8 mouse cellular contexts compared by ENCODE assay signal in the genomic region with DNA sequence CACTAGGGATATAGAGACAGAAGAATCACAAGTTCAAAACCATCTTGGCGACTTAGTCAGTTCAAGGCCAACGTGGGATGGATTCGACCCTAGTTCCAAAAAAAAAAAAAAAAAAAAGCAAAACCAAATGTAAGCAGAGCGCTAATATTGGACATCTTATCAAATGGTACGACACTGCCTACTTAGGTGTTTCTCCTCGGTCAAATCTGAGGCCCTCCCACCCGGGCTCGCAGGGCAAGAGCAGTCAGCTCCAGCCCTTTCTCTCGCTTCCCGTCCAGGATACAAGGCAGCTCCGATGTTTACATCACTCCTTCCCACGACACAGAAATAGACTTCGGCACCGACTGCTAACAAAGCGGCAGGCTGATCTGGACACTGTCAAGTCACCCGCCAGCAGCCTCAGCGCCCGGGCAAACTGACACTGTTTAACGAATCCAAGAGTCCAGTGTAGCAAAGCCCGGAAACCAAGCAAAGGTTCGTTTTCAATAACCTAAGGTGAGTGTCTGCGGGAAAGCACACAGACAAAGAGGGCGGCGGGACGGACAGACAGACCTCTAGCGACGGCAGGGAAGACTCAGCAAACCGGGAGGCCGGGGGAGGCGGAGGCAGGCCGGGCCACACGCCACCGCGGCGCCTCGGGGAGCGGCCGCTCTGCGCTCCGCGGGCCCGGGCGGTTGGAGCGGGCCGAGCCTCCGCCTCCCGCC. TPM values are rescaled to one million over a fixed set of nuclear protein-coding genes. Genes with fewer than 3 reads are reported as not detected.
DNase-seq lines count a peak whose midpoint lies in the region; ATAC-seq and TF ChIP-seq lines count a peak whose summit lies in the region.

No protein-coding gene starts in this region.

- no peaks in the 10 kb centered on the region for H3K9me3 ChIP-seq in intestine, postnatal 0 days (ENCODE audit: control insufficient read depth)
- no peaks in the 10 kb centered on the region for H3K9me3 ChIP-seq in neural tube, embryonic 12.5 days

- peak overlapping the region; percentile 70 for H3K4me2 ChIP-seq in intestine, postnatal 0 days (replicated peaks; ENCODE audit: low read depth)
- peak overlapping the region; percentile 68 for H3K4me2 ChIP-seq in neural tube, embryonic 12.5 days (replicated peaks)

- peak overlapping the region; percentile 86 for H3K9ac ChIP-seq in intestine, postnatal 0 days (ENCODE audit: low read depth, low read length)
- H3K9ac ChIP-seq in neural tube, embryonic 12.5 days = peak overlapping the region; percentile 88

- TF ChIP-seq POLR2A in lung, adult 2 months (IDR thresholded peaks at IDR 0.05; ENCODE audit: borderline replicate concordance, extremely low read depth, low read depth, low read length) = no peak

- no peaks in the 10 kb centered on the region for H3K27me3 ChIP-seq in intestine, postnatal 0 days (replicated peaks; ENCODE audit: control insufficient read depth, insufficient read depth, low read length)
- no peaks in the 10 kb centered on the region for H3K27me3 ChIP-seq in neural tube, embryonic 12.5 days (replicated peaks)

- H3K4me3 ChIP-seq in brown adipose tissue, adult 24 weeks (ENCODE audit: insufficient read depth, low read depth, low read length) = peak overlapping the region; percentile 89
- peak overlapping the region; percentile 78 for H3K4me3 ChIP-seq in intestine, postnatal 0 days (ENCODE audit: low read depth, low read length)
- peak overlapping the region; percentile 87 for H3K4me3 ChIP-seq in lung, adult 2 months (replicated peaks; ENCODE audit: extremely low read depth, low read depth, low read length)
- peak overlapping the region; percentile 84 for H3K4me3 ChIP-seq in neural tube, embryonic 12.5 days

- no peak for TF ChIP-seq CTCF in intestine, postnatal 0 days (IDR thresholded peaks at IDR 0.05; ENCODE audit: low read depth)
- TF ChIP-seq CTCF in lung, adult 2 months (IDR thresholded peaks at IDR 0.05; ENCODE audit: insufficient read depth, low read length) = no peak

- H3K27ac ChIP-seq in brown adipose tissue, adult 24 weeks (replicated peaks; ENCODE audit: low read depth, low read length) = peak overlapping the region; percentile 90
- peak overlapping the region; percentile 98 for H3K27ac ChIP-seq in intestine, postnatal 0 days (ENCODE audit: low read depth, low read length)
- H3K27ac ChIP-seq in neural tube, embryonic 12.5 days = peak overlapping the region; percentile 76

- peaks cover 6% of the 10 kb centered on the region for H3K4me1 ChIP-seq in brown adipose tissue, adult 24 weeks (ENCODE audit: control insufficient read depth, insufficient read depth, insufficient read length, low read length)
- H3K4me1 ChIP-seq in intestine, postnatal 0 days (replicated peaks; ENCODE audit: control insufficient read depth, insufficient read depth, low read length) = 0 out of 2 replicates have a peak, but pooled peaks cover 3% of the 10 kb centered on the region
- peaks cover 10% of the 10 kb centered on the region; the same call in 1 of the 2 replicates for H3K4me1 ChIP-seq in lung, adult 2 months (ENCODE audit: control insufficient read depth, insufficient read depth, low read length)
- peaks cover 11% of the 10 kb centered on the region for H3K4me1 ChIP-seq in neural tube, embryonic 12.5 days

- peak; percentile 66 for ATAC-seq in intestine, postnatal 0 days
- peak; percentile 68 for ATAC-seq in neural tube, embryonic 12.5 days (ENCODE audit: low FRiP score, low read depth)

- peaks cover 22% of the 10 kb centered on the region for H3K36me3 ChIP-seq in intestine, postnatal 0 days (ENCODE audit: control insufficient read depth, insufficient read depth)
- H3K36me3 ChIP-seq in neural tube, embryonic 12.5 days = peaks cover 23% of the 10 kb centered on the region

- WGBS in intestine, postnatal 0 days = 2% methylated on average over 37 of the region's 47 CpGs
- under 1% methylated on average over 46 of the region's 47 CpGs for WGBS in lung, adult 2 months
- 4% methylated on average over 45 of the region's 47 CpGs for WGBS in neural tube, embryonic 12.5 days

- peak; percentile 72 for DNase-seq in kidney, adult 11 months
- no peak for DNase-seq in kidney, postnatal 10 days
- peak; percentile 30 to 44 for DNase-seq in frontal cortex, postnatal 25 days (ENCODE audit: low spot score in 2 of 2)
- DNase-seq in lung, adult 2 months = peak; percentile 74
- no peak for DNase-seq in adrenal gland, postnatal 25 days

RNA-seq across cellular contexts. Expression of gene Trafd1, which starts 0.5 kb away (rescaled TPM):
- 27.3 and 29.2 TPM in 2 replicates for polyA plus RNA-seq in brown adipose tissue, adult 24 weeks (2012; ENCODE audit: insufficient read depth, insufficient read length, missing spikeins)
- polyA plus RNA-seq in intestine, postnatal 0 days (2015; fragmentation: Nextera tagmentation; extraction: Ambion mirVana) = 99.1 and 100 TPM in 2 replicates
- 83.8 and 108 TPM in 2 replicates for polyA plus RNA-seq in lung, adult 2 months (2012; rRNA removed)
- 116 and 119 TPM in 2 replicates for polyA plus RNA-seq in neural tube, embryonic 12.5 days (2016; fragmentation: Nextera tagmentation; extraction: Ambion mirVana)
- 28.1 and 50.7 TPM in 2 replicates for total RNA-seq in adrenal gland, postnatal 25 days (2021)

RNA-seq across cellular contexts. Expression of gene Naa25, which starts 12.8 kb away (rescaled TPM):
- polyA plus RNA-seq in brown adipose tissue, adult 24 weeks (2012; ENCODE audit: insufficient read depth, insufficient read length, missing spikeins) = 15.3 and 19.5 TPM in 2 replicates
- polyA plus RNA-seq in intestine, postnatal 0 days (2015; fragmentation: Nextera tagmentation; extraction: Ambion mirVana) = 14.2 and 15.0 TPM in 2 replicates
- polyA plus RNA-seq in lung, adult 2 months (2012; rRNA removed) = 6.2 and 10.0 TPM in 2 replicates
- polyA plus RNA-seq in neural tube, embryonic 12.5 days (2016; fragmentation: Nextera tagmentation; extraction: Ambion mirVana) = 49.9 TPM in 2 replicates
- total RNA-seq in adrenal gland, postnatal 25 days (2021) = 35.2 and 38.6 TPM in 2 replicates

Comparison
In these comparisons a context has a peak if more than half of its experiments do, and no peak if none do; other contexts are left out.
1. DNase-seq: peak in kidney, adult 11 months (single experiment), frontal cortex, postnatal 25 days (2 of 2) and lung, adult 2 months (single experiment); none in kidney, postnatal 10 days (single experiment) and adrenal gland, postnatal 25 days (single experiment).
2. Peak in every context shown above with its lines, with median percentiles within 50 percentile points of each other: H3K27ac ChIP-seq and H3K4me3 ChIP-seq.